Mouse (Mus musculus): ENCODE results near the gene Apobec2.

The Apobec2 gene

GRCm38 (mm10) chr17:48437421-48437911 lies 4.7 kb upstream of the Apobec2 start:
- DNase-seq (ENCODE audit: low read depth, low spot score): no peak

- DNase-seq (ENCODE audit: low read depth, low spot score): no peak
Measured at GRCm38 (mm10) chr17:48436487-48436886, 3.8 kb upstream of the Apobec2 start.

GRCm38 (mm10) chr17:48434479-48434878 lies 1.7 kb upstream of the Apobec2 start:
- no peak for DNase-seq (ENCODE audit: low read depth, low spot score)

GRCm38 (mm10) chr17:48433689-48434330 lies 1.1 kb upstream of the Apobec2 start:
- DNase-seq (ENCODE audit: low read depth, low spot score): no peak

GRCm38 (mm10) chr17:48433006-48433655 lies 401 bp upstream of the Apobec2 start:
- DNase-seq (ENCODE audit: low read depth, low spot score): no peak

GRCm38 (mm10) chr17:48431054-48431453 lies 1.7 kb downstream of the Apobec2 start:
- no peak for DNase-seq (ENCODE audit: low read depth, low spot score)

GRCm38 (mm10) chr17:48430394-48430793 lies 2.3 kb downstream of the Apobec2 start:
- no peak for DNase-seq (ENCODE audit: low read depth, low spot score)

GRCm38 (mm10) chr17:48427852-48428530 lies 4.7 kb downstream of the Apobec2 start:
- no peak for DNase-seq (ENCODE audit: low read depth, low spot score)

GRCm38 (mm10) chr17:48426991-48427750 lies 5.6 kb downstream of the Apobec2 start:
- no peak for DNase-seq (ENCODE audit: low read depth, low spot score)

- DNase-seq (ENCODE audit: low read depth, low spot score): no peak
Measured at GRCm38 (mm10) chr17:48425823-48426612, 6.7 kb downstream of the Apobec2 start.

- no peak for DNase-seq (ENCODE audit: low read depth, low spot score)
Measured at GRCm38 (mm10) chr17:48424237-48424636, 8.5 kb downstream of the Apobec2 start.

GRCm38 (mm10) chr17:48419571-48419970 lies 13.2 kb downstream of the Apobec2 start:
- no peak for DNase-seq (ENCODE audit: low read depth, low spot score)

- DNase-seq (ENCODE audit: low read depth, low spot score): no peak
Measured at GRCm38 (mm10) chr17:48418781-48419180, 13.9 kb downstream of the Apobec2 start.

GRCm38 (mm10) chr17:48418174-48418573 lies 14.6 kb downstream of the Apobec2 start:
- DNase-seq (ENCODE audit: low read depth, low spot score): no peak

GRCm38 (mm10) chr17:48417521-48417920 lies 15.2 kb downstream of the Apobec2 start:
- DNase-seq (ENCODE audit: low read depth, low spot score): no peak

GRCm38 (mm10) chr17:48416425-48417195 lies 16.1 kb downstream of the Apobec2 start:
- peak; percentile 51 for DNase-seq (ENCODE audit: low read depth, low spot score)

GRCm38 (mm10) chr17:48416011-48416410 lies 16.7 kb downstream of the Apobec2 start:
- DNase-seq (ENCODE audit: low read depth, low spot score): no peak

- no peak for DNase-seq (ENCODE audit: low read depth, low spot score)
Measured at GRCm38 (mm10) chr17:48411241-48411640, 21.5 kb downstream of the Apobec2 start.

GRCm38 (mm10) chr17:48410299-48410785 lies 22.4 kb downstream of the Apobec2 start:
- no peak for DNase-seq (ENCODE audit: low read depth, low spot score)
